Mouse (Mus musculus) gastrocnemius, adult 2 months (tissue): ENCODE data around the gene Def8. TPM values are rescaled to one million over a fixed set of nuclear protein-coding genes. Genes with fewer than 3 reads are reported as not detected.
A peak's percentile ranks its signal among the peaks of the same experiment; 100 is the strongest.

Experiments used
- DNase-seq: peaks from one replicate; pipeline ENCODE4 v3.0.0; 2022
- H3K27ac ChIP-seq: fragments of 200-600 bp; 2 replicates; pipeline ENCODE4 v1.8.1; 2022; ENCODE audit warnings: mild to moderate bottlenecking
- H3K4me3 ChIP-seq: fragments of 200-600 bp; 2 replicates; pipeline ENCODE4 v1.8.1; 2022; ENCODE audit warnings: mild to moderate bottlenecking, moderate library complexity
- CTCF ChIP-seq: fragments of 200-600 bp; IDR thresholded peaks from 2 replicates; pipeline ENCODE4 v1.8.1; 2022; ENCODE audit warnings: antibody characterized with exemption, mild to moderate bottlenecking, moderate library complexity
- intact Hi-C: fragments of 180-260 bp; cut with DNase I; formaldehyde crosslinking; loops from one replicate; pipeline ENCODE4 v1.15.1; 2025
- total RNA-seq, 2 experiments: library from RNA; stranded (reverse); gene quantifications; 2 replicates each; pipeline ENCODE4 v1.2.3; 2021

The Def8 gene
- total RNA-seq, 2 experiments from 2014 or later = 38.5 to 39.1 TPM

- DNase-seq = no peak
- Histone ChIP-seq H3K27ac (no peak overlapping the region), H3K4me3 (no peak overlapping the region)
- intact Hi-C loops = no loop called here
- no peak for TF ChIP-seq CTCF
Observed at GRCm38 (mm10) chr8:123415967-123416943, 7.1 kb upstream of the Def8 start.

GRCm38 (mm10) chr8:123416944-123417555 is 6.3 kb upstream of the Def8 start:
- H3K27ac ChIP-seq = no peak overlapping the region
- no peak for DNase-seq
- H3K4me3 ChIP-seq = no peak overlapping the region
- intact Hi-C loops = no loop called here
- TF ChIP-seq CTCF = no peak

- intact Hi-C loops = loop anchor here (1.0 kb wide), 1 partner anchor 99 kb away; no protein-coding TSS in a partner anchor
- no peak overlapping the region for H3K4me3 ChIP-seq
- no peak overlapping the region for H3K27ac ChIP-seq
- no peak for TF ChIP-seq CTCF
- no peak for DNase-seq
Observed at GRCm38 (mm10) chr8:123419711-123420110, 3.6 kb upstream of the Def8 start.

- no peak overlapping the region for H3K27ac ChIP-seq
- H3K4me3 ChIP-seq = no peak overlapping the region
- no peak for TF ChIP-seq CTCF
- intact Hi-C loops = loop anchor here (1.0 kb wide), 1 partner anchor 100 kb away; no protein-coding TSS in a partner anchor
- peak; percentile 10 for DNase-seq
Observed at GRCm38 (mm10) chr8:123420525-123421281, 2.6 kb upstream of the Def8 start.

GRCm38 (mm10) chr8:123421325-123421724 is 2.0 kb upstream of the Def8 start:
- intact Hi-C loops = no loop called here
- peak; percentile 12 for DNase-seq
- H3K4me3 ChIP-seq = no peak overlapping the region
- no peak for TF ChIP-seq CTCF
- no peak overlapping the region for H3K27ac ChIP-seq

GRCm38 (mm10) chr8:123422056-123422780 is 1.1 kb upstream of the Def8 start:
- peak; percentile 70 for DNase-seq
- H3K4me3 ChIP-seq = peak overlapping the region; percentile 59
- TF ChIP-seq CTCF = peak; percentile 78
- H3K27ac ChIP-seq = no peak overlapping the region
- intact Hi-C loops = no loop called here

GRCm38 (mm10) chr8:123422781-123423159 is 557 bp upstream of the Def8 start:
- H3K27ac ChIP-seq = no peak overlapping the region
- H3K4me3 ChIP-seq = no peak overlapping the region
- no peak for TF ChIP-seq CTCF
- no peak for DNase-seq
- intact Hi-C loops = no loop called here

- intact Hi-C loops = no loop called here
Observed at GRCm38 (mm10) chr8:123426511-123427509, 3.5 kb downstream of the Def8 start.

GRCm38 (mm10) chr8:123427639-123428275 is 4.4 kb downstream of the Def8 start:
- Histone ChIP-seq H3K27ac (no peak overlapping the region), H3K4me3 (no peak overlapping the region)
- TF ChIP-seq CTCF = no peak
- peak; percentile 4 for DNase-seq
- intact Hi-C loops = no loop called here

More at GRCm38 (mm10) chr8:123426511-123427509, 3.5 kb downstream of the Def8 start:
- Histone ChIP-seq H3K27ac (no peak overlapping the region), H3K4me3 (no peak overlapping the region)
- no peak for TF ChIP-seq CTCF
- DNase-seq = peak; percentile 8

GRCm38 (mm10) chr8:123428343-123428893 is 5.1 kb downstream of the Def8 start:
- no peak overlapping the region for H3K4me3 ChIP-seq
- intact Hi-C loops = no loop called here
- TF ChIP-seq CTCF = no peak
- H3K27ac ChIP-seq = no peak overlapping the region
- no peak for DNase-seq
